Mouse (Mus musculus) embryonic facial prominence, embryonic 11.5 days (tissue): ENCODE measurements at regions not wholly inside any gene's neighbourhood (a gene's known extent, or its start where the extent isn't known, plus 50 kb on each side); places are given as distances from the start of the nearest gene placed in this dataset.
"Not testable (repeated sequence)": the region's sequence is repeated elsewhere in the genome, so short reads cannot be mapped to it uniquely, and the experiment has no call there.

ENCODE experiments used
- ATAC-seq: fragments of 200-750 bp; cut with Nextera tagmentation; replicated peaks from 2 replicates; pipeline ENCODE4 v1.8.0; 2017; ENCODE audit warnings: low read depth; ENCODE audit not compliant: insufficient number of reproducible peaks, low FRiP score, low TSS enrichment
- DNase-seq: peaks from one replicate; pipeline ENCODE4 v3.0.0-alpha.2; 2015; ENCODE audit warnings: low spot score
- H3K27ac ChIP-seq: fragments of 300-500 bp; sonication (generic); replicated peaks from 2 replicates; pipeline ENCODE4 v1.5.1; 2014; ENCODE audit warnings: mild to moderate bottlenecking, low read depth, low read length, control low read depth
- H3K27me3 ChIP-seq: fragments of 300-500 bp; sonication (generic); 2 replicates; pipeline ENCODE4 v1.6.1; 2014; ENCODE audit warnings: mild to moderate bottlenecking, low read length, moderate library complexity, mixed read lengths; ENCODE audit not compliant: control insufficient read depth, insufficient read depth
- H3K36me3 ChIP-seq: fragments of 300-500 bp; sonication (generic); replicated peaks from 2 replicates; pipeline ENCODE4 v1.6.1; 2014; ENCODE audit warnings: low read depth, mild to moderate bottlenecking, low read length, moderate library complexity, mixed read lengths; ENCODE audit not compliant: control insufficient read depth, insufficient read depth
- H3K4me1 ChIP-seq: fragments of 300-500 bp; sonication (generic); 2 replicates; pipeline ENCODE4 v1.6.1; 2014; ENCODE audit warnings: low read length, mixed read lengths; ENCODE audit not compliant: control insufficient read depth, insufficient read depth
- H3K4me2 ChIP-seq: fragments of 300-500 bp; sonication (generic); 2 replicates; pipeline ENCODE4 v1.6.1; 2014; ENCODE audit warnings: low read depth, mild to moderate bottlenecking, control low read depth, low read length, moderate library complexity
- H3K4me3 ChIP-seq: fragments of 300-500 bp; sonication (generic); 2 replicates; pipeline ENCODE4 v1.5.1; 2014; ENCODE audit warnings: low read depth, low read length, control low read depth
- H3K9ac ChIP-seq: fragments of 300-500 bp; sonication (generic); replicated peaks from 2 replicates; pipeline ENCODE4 v1.6.1; 2014; ENCODE audit warnings: mild to moderate bottlenecking, control low read depth, low read length
- H3K9me3 ChIP-seq: fragments of 300-500 bp; sonication (generic); replicated peaks from 2 replicates; pipeline ENCODE4 v1.6.1; 2016; ENCODE audit warnings: mild to moderate bottlenecking, low read length, inconsistent platforms, mixed read lengths; ENCODE audit not compliant: control insufficient read depth
- WGBS: fragments of 180-500 bp; shearing (Covaris S2); extraction: QIAGEN DNeasy Blood & Tissue Kit; methylation state at CpG from one replicate; pipeline ENCODE4 v1.1.7; 2014; 5-methylcytosine and 5-hydroxymethylcytosine counted together

DNA sequence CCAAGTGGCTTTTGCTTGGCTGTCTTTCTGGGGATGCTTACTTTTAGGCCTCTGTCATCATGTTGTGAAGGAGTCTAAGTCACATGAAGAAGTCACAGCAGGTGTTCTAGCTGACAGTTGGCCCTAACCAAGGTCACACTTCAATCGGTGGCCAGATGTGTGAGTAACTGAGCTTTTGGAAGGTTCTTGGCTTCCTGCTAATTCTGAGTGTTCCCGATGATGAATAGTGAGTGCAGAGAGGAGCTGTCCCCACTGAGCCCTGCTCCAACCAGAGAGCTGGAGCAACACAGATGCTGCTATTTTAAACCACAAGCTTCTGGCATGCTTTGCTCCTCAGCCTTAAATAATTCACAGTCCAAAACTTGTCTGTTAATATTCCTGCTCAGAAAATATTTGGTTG, 1966.6 kb downstream of the 9330182O14Rik start:
- H3K4me1 ChIP-seq = no peaks in the 10 kb centered on the region
- H3K36me3 ChIP-seq = no peaks in the 10 kb centered on the region
- 52% methylated on average over 2 of the region's 2 CpGs for WGBS
- H3K4me2 ChIP-seq = no peak overlapping the region
- H3K27ac ChIP-seq = no peak overlapping the region
- no peaks in the 10 kb centered on the region for H3K27me3 ChIP-seq
- DNase-seq (no peak), ATAC-seq (no peak)
- H3K9ac ChIP-seq = no peak overlapping the region
- H3K4me3 ChIP-seq = no peak overlapping the region
- no peaks in the 10 kb centered on the region for H3K9me3 ChIP-seq

DNA sequence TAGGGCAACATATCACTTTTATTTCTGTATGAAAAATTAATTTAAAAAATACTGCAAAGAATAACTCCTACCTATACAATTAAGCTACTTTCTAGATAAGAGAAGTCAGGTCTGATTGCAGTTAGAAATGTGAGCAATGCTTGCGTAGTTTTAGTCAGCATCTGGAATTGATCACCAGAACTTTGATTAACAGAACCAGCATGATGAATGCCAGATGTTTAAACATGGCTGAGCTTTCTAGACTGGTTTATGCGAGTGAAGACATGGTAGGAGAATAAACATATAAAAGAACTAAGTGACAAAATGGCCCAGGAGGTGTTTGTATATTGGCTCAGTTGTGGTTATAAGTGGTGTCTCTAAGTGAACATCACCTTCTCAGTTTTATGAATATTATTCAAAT, 1970.7 kb downstream of the 9330182O14Rik start:
- no peaks in the 10 kb centered on the region for H3K27me3 ChIP-seq
- ATAC-seq (no peak), DNase-seq (peak; percentile 92)
- no peak overlapping the region for H3K4me2 ChIP-seq
- H3K36me3 ChIP-seq = no peaks in the 10 kb centered on the region
- 29% methylated on average over 2 of the region's 2 CpGs for WGBS
- no peak overlapping the region for H3K9ac ChIP-seq
- H3K27ac ChIP-seq = no peak overlapping the region
- no peaks in the 10 kb centered on the region for H3K4me1 ChIP-seq
- H3K4me3 ChIP-seq = no peak overlapping the region
- H3K9me3 ChIP-seq = no peaks in the 10 kb centered on the region

DNA sequence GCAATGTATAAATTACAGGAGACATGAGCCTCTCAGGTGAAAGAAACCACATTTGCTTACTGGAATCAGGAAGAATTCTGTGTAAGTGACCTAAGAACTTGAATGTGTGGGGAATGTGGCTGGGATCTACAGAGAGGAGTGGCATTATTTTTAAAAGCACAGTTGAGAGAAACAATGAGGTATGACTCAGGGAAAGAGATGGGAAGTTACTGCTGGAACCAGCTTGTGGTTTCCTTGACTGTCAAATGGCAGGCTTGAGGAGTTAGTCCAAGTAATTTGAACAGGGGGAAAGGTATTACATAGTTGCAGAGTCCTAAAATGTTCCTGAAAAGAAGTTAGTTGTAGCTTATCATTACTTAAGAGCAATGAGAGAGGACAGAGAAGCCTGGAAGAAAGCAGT, 1972.9 kb downstream of the 9330182O14Rik start:
- Histone ChIP-seq H3K4me2 (no peak overlapping the region), H3K4me3 (no peak overlapping the region), H3K36me3 (no peaks in the 10 kb centered on the region), H3K4me1 (no peaks in the 10 kb centered on the region), H3K27me3 (no peaks in the 10 kb centered on the region), H3K9ac (no peak overlapping the region), H3K27ac (no peak overlapping the region), H3K9me3 (no peaks in the 10 kb centered on the region)
- no peak for ATAC-seq
- no peak for DNase-seq

DNA sequence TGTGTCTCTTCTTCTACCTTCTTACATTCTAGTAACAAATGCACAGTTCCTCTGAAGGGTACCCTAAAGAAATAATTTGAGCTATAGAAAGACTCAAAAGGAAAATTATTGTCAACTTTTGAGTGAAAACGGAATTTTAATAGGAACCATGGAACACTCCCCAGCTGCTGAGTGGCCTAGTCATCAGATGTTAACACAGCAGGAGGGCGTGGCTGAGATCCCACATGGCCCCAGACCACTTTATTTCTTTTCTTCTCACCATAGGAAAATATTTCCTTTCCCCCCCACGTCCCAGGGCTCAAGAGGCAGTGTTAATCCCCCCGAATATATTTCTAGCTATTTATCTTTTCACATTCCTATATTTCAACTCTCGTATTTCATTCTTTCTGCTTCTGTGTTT, 1977.6 kb downstream of the 9330182O14Rik start:
- no peaks in the 10 kb centered on the region for H3K27me3 ChIP-seq
- no peak overlapping the region for H3K9ac ChIP-seq
- no peak for ATAC-seq
- no peaks in the 10 kb centered on the region for H3K9me3 ChIP-seq
- no peak for DNase-seq
- no peak overlapping the region for H3K27ac ChIP-seq
- 66% methylated on average over 5 of the region's 5 CpGs for WGBS
- H3K36me3 ChIP-seq = no peaks in the 10 kb centered on the region
- no peak overlapping the region for H3K4me2 ChIP-seq
- no peak overlapping the region for H3K4me3 ChIP-seq
- no peaks in the 10 kb centered on the region for H3K4me1 ChIP-seq

DNA sequence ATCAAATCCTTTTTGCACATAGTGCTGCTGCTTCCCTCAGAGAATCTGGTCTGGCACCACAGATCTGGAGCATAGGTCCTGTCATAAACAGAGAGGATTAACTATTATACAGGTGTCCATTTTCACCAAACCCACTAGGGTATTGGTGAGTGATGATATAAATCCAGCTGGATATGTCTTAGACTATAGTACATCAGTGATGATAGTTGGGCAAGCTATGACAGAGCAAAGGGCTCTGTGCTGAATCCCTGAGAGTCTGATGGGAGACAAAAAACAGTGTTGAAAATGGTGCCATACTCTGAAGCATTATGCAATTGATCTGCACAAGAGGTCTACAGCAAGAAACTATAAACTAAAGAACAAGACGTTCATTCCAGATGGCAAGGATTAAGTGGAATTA, 1993.3 kb downstream of the 9330182O14Rik start:
- ATAC-seq (no peak), DNase-seq (no peak)
- Histone ChIP-seq H3K4me3 (no peak overlapping the region), H3K4me2 (no peak overlapping the region), H3K9ac (no peak overlapping the region), H3K4me1 (no peaks in the 10 kb centered on the region), H3K9me3 (no peaks in the 10 kb centered on the region), H3K27ac (no peak overlapping the region), H3K36me3 (no peaks in the 10 kb centered on the region), H3K27me3 (no peaks in the 10 kb centered on the region)
- WGBS = 41% methylated on average over 1 of the region's 1 CpGs

DNA sequence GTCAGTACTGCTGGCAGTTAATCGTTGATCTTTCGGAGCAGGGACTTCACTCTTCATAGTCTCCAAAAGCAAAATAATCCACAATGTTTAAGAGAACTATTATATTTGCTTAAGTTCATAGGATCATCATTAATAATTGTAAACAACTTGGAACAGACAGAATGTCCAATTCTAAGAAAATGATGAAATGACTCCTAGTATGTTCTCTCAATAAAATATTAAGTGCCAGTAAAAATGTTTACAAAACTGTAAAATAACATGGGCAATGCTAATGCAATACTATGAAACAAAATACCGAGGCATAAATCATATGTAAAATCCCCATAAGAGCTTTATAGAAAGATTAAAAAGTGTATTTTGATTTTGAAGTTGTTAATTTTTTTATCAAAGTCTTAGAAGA, 1994.8 kb downstream of the 9330182O14Rik start:
- DNase-seq = no peak
- Histone ChIP-seq H3K9me3 (no peaks in the 10 kb centered on the region), H3K27me3 (no peaks in the 10 kb centered on the region), H3K27ac (no peak overlapping the region), H3K36me3 (no peaks in the 10 kb centered on the region), H3K4me1 (no peaks in the 10 kb centered on the region), H3K4me2 (no peak overlapping the region), H3K4me3 (no peak overlapping the region), H3K9ac (no peak overlapping the region)
- WGBS = 92% methylated on average over 3 of the region's 3 CpGs
- ATAC-seq = no peak

DNA sequence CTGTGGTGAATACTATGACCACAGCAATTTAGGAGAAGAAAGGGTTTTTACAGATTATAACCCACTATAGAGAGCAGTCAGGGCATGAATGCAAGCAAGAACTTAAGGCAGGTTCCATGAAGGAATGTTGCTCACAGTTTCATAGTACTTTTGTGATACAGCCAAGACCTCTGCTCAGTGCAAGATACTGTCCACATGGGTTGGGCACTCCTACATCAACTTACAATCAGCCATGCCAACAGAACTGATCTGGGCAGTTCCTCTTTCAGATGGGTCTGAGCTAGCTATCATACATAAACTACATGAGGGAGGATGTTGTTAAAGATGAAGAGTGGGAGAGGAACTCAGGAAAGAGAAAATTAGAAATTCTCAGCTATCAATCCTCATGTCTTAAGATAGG, 2032.4 kb downstream of the 9330182O14Rik start:
- ATAC-seq = no peak

DNA sequence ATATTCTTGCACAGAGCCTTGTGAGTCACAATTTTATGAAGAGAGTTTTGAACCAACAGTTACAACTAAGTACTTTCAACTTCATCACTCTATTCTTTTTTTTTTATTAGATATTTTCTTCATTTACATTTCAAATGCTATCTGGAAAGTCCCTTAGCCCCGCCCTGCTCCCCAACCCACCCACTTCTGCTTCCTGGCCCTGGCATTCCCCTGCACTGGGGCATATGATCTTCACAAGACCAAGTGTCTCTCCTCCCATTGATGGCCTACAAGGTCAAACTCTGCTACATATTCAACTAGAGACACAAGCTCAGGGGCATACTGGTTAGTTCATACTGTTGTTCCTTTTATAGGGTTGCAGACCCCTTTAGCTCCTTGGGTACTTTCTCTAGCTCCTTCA, 2043.6 kb downstream of the 9330182O14Rik start:
- not testable (repeated sequence) for H3K27me3 ChIP-seq, H3K4me3 ChIP-seq, H3K9ac ChIP-seq, ATAC-seq, H3K9me3 ChIP-seq, H3K4me1 ChIP-seq, H3K36me3 ChIP-seq, H3K4me2 ChIP-seq, H3K27ac ChIP-seq, DNase-seq
- WGBS = 96% methylated on average over 1 of the region's 1 CpGs

More for the DNA sequence above, 2032.4 kb downstream of the 9330182O14Rik start:
- Histone ChIP-seq H3K36me3 (no peaks in the 10 kb centered on the region), H3K27ac (no peak overlapping the region), H3K4me3 (no peak overlapping the region), H3K4me1 (no peaks in the 10 kb centered on the region), H3K9me3 (no peaks in the 10 kb centered on the region), H3K27me3 (no peaks in the 10 kb centered on the region), H3K4me2 (no peak overlapping the region), H3K9ac (no peak overlapping the region)
- no peak for DNase-seq
